In genomic region chr16:12202151-12202550, GRCm38 (mm10) we compare ENCODE assay signal across 18 mouse cellular contexts.
A peak's percentile ranks its signal among the peaks of the same experiment; 100 is the strongest.
DNase-seq lines count a peak whose midpoint lies in the region; ATAC-seq and TF ChIP-seq lines count a peak whose summit lies in the region.
"Had no signal": no experiment of that assay in that cellular context is flagged by ENCODE, and none has a peak within 500 bp of the region (broad histone marks: within the 10 kb centered on the region; RNA-seq: fewer than 3 reads in every experiment).

No protein-coding gene starts in this region.

- no peaks in the 10 kb centered on the region for H3K36me3 ChIP-seq in midbrain, embryonic 15.5 days (replicated peaks)
- H3K36me3 ChIP-seq: embryonic facial prominence, embryonic 10.5 days; heart, embryonic 12.5 days; hindbrain, embryonic 10.5 days had no signal

- 0 out of 2 replicates have a peak, but pooled peaks have one; percentile 13 for ATAC-seq in frontal cortex, adult (ENCODE audit: low TSS enrichment)
- ATAC-seq in midbrain, embryonic 15.5 days (replicated peaks) = no peak

- WGBS in midbrain, embryonic 15.5 days = 59% methylated on average over 3 of the region's 3 CpGs

- no peak overlapping the region for H3K27ac ChIP-seq in midbrain, embryonic 15.5 days
- H3K27ac ChIP-seq: embryonic facial prominence, embryonic 10.5 days; hindbrain, embryonic 10.5 days; hindbrain, embryonic 14.5 days had no signal

- no peak for DNase-seq in frontal cortex, postnatal 14 days (ENCODE audit: low spot score in 2 of 2)
- peak; percentile 26 for DNase-seq in brain, embryonic 14.5 days (ENCODE audit: low read depth)
- DNase-seq in layer of hippocampus, adult 18-20 months (ENCODE audit: low spot score in 2 of 2) = peak; percentile 66 to 85
- peak; percentile 88 for DNase-seq in layer of hippocampus, adult 9-11 months
- DNase-seq in gastrocnemius, adult 8-10 months (ENCODE audit: low spot score in 2 of 2) = no peak
- no peak for DNase-seq in right cerebral cortex, postnatal 4 days
- DNase-seq: adrenal gland, adult 2 months; adrenal gland, postnatal 25 days; cerebellum, adult 18-20 months; cerebellum, adult 9-11 months; cerebellum, postnatal 36 days; gastrocnemius, postnatal 25 days had no signal

- no peaks in the 10 kb centered on the region for H3K4me1 ChIP-seq in midbrain, embryonic 15.5 days
- H3K4me1 ChIP-seq: embryonic facial prominence, embryonic 10.5 days; heart, embryonic 12.5 days; hindbrain, embryonic 10.5 days had no signal

- TF ChIP-seq CTCF in brain, embryonic 14.5 days (IDR thresholded peaks at IDR 0.05; ENCODE audit: borderline replicate concordance, extremely low read depth, insufficient read depth, insufficient read length) = no peak

- H3K4me2 ChIP-seq in midbrain, embryonic 15.5 days = no peak overlapping the region
- H3K4me2 ChIP-seq: heart, embryonic 12.5 days; hindbrain, embryonic 14.5 days had no signal

- H3K9me3 ChIP-seq in midbrain, embryonic 15.5 days = no peaks in the 10 kb centered on the region
- H3K9me3 ChIP-seq: embryonic facial prominence, embryonic 10.5 days; heart, embryonic 12.5 days; hindbrain, embryonic 10.5 days had no signal

- no peak overlapping the region for H3K9ac ChIP-seq in midbrain, embryonic 15.5 days
- H3K9ac ChIP-seq: heart, embryonic 12.5 days; hindbrain, embryonic 14.5 days had no signal

- no peak for TF ChIP-seq POLR2A in brain, embryonic 14.5 days (IDR thresholded peaks at IDR 0.05; ENCODE audit: borderline replicate concordance, extremely low read depth, insufficient read depth, insufficient read length, poor library complexity, severe bottlenecking)

- no peaks in the 10 kb centered on the region for H3K27me3 ChIP-seq in midbrain, embryonic 15.5 days (replicated peaks)
- H3K27me3 ChIP-seq: heart, embryonic 12.5 days had no signal

- no peak overlapping the region for H3K4me3 ChIP-seq in midbrain, embryonic 15.5 days
- H3K4me3 ChIP-seq: embryonic facial prominence, embryonic 10.5 days; heart, embryonic 12.5 days; hindbrain, embryonic 10.5 days had no signal

Comparison
In these comparisons a context has a peak if more than half of its experiments do, and no peak if none do; other contexts are left out.
1. DNase-seq: peak in brain, embryonic 14.5 days (single experiment), layer of hippocampus, adult 18-20 months (2 of 2) and layer of hippocampus, adult 9-11 months (single experiment); none in frontal cortex, postnatal 14 days (0 of 2), gastrocnemius, adult 8-10 months (0 of 2) and right cerebral cortex, postnatal 4 days (single experiment).